Mouse (Mus musculus): ENCODE data around the gene Asb17. TPM values are rescaled to one million over a fixed set of nuclear protein-coding genes. Genes with fewer than 3 reads are reported as not detected.
"Not testable (repeated sequence)": the region's sequence is repeated elsewhere in the genome, so short reads cannot be mapped to it uniquely, and the experiment has no call there.

The Asb17 gene
- not detected for total RNA-seq (2021)
- long read RNA-seq, result 0 reads

- DNase-seq (ENCODE audit: low spot score in 2 of 2), result no peak
These were observed at the start of gene Asb17 for GRCm38 (mm10) chr3:153844030-153844429. Gene Asb17 (plus strand): TSS chr3:153844209.

GRCm38 (mm10) chr3:153797574-153797973 lies 46.4 kb upstream of the Asb17 start:
- DNase-seq (ENCODE audit: low spot score in 2 of 2), result no peak

- no peak for DNase-seq (ENCODE audit: low spot score in 2 of 2)
These were observed 44.4 kb upstream of the Asb17 start for GRCm38 (mm10) chr3:153799603-153800002.

- DNase-seq (ENCODE audit: low spot score in 2 of 2), result no peak
These were observed 43.3 kb upstream of the Asb17 start for GRCm38 (mm10) chr3:153800690-153801089.

- DNase-seq (ENCODE audit: low spot score in 2 of 2), result no peak
These were observed 42.5 kb upstream of the Asb17 start for GRCm38 (mm10) chr3:153801541-153801940.

GRCm38 (mm10) chr3:153802640-153803039 lies 41.4 kb upstream of the Asb17 start:
- DNase-seq (ENCODE audit: low spot score in 2 of 2), result no peak

- DNase-seq (ENCODE audit: low spot score in 2 of 2), result no peak
These were observed 40.0 kb upstream of the Asb17 start for GRCm38 (mm10) chr3:153804032-153804431.

GRCm38 (mm10) chr3:153806077-153806772 lies 37.8 kb upstream of the Asb17 start:
- DNase-seq (ENCODE audit: low spot score in 2 of 2), result peak; percentile 97

- DNase-seq (ENCODE audit: low spot score in 2 of 2), result no peak
These were observed 37.1 kb upstream of the Asb17 start for GRCm38 (mm10) chr3:153806773-153807443.

- no peak for DNase-seq (ENCODE audit: low spot score in 2 of 2)
These were observed 36.4 kb upstream of the Asb17 start for GRCm38 (mm10) chr3:153807444-153808149.

GRCm38 (mm10) chr3:153808406-153808805 lies 35.6 kb upstream of the Asb17 start:
- no peak for DNase-seq (ENCODE audit: low spot score in 2 of 2)

- no peak for DNase-seq (ENCODE audit: low spot score in 2 of 2)
These were observed 30.0 kb upstream of the Asb17 start for GRCm38 (mm10) chr3:153814026-153814425.

GRCm38 (mm10) chr3:153817376-153817890 lies 26.6 kb upstream of the Asb17 start:
- no peak for DNase-seq (ENCODE audit: low spot score in 2 of 2)

- no peak for DNase-seq (ENCODE audit: low spot score in 2 of 2)
These were observed 25.3 kb upstream of the Asb17 start for GRCm38 (mm10) chr3:153818723-153819122.

GRCm38 (mm10) chr3:153819438-153819837 lies 24.6 kb upstream of the Asb17 start:
- no peak for DNase-seq (ENCODE audit: low spot score in 2 of 2)

GRCm38 (mm10) chr3:153823671-153824515 lies 20.1 kb upstream of the Asb17 start:
- DNase-seq (ENCODE audit: low spot score in 2 of 2), result no peak

GRCm38 (mm10) chr3:153825197-153825596 lies 18.8 kb upstream of the Asb17 start:
- DNase-seq (ENCODE audit: low spot score in 2 of 2), result no peak

- no peak for DNase-seq (ENCODE audit: low spot score in 2 of 2)
These were observed 17.4 kb upstream of the Asb17 start for GRCm38 (mm10) chr3:153826616-153827015.

- DNase-seq (ENCODE audit: low spot score in 2 of 2), result not testable (repeated sequence)
These were observed 14.2 kb upstream of the Asb17 start for GRCm38 (mm10) chr3:153829788-153830187.

- no peak for DNase-seq (ENCODE audit: low spot score in 2 of 2)
These were observed 12.8 kb upstream of the Asb17 start for GRCm38 (mm10) chr3:153831014-153831872.
